Mouse (Mus musculus) embryonic fibroblast, embryonic 13.5 days (primary cell): Measurements from ENCODE around the gene Pde4dip. TPM values are rescaled to one million over a fixed set of nuclear protein-coding genes. Genes with fewer than 3 reads are reported as not detected.
A peak's percentile ranks its signal among the peaks of the same experiment; 100 is the strongest.

Source experiments
- H3K27ac ChIP-seq: 2 replicates; pipeline ENCODE4 v1.5.1; 2012; ENCODE audit warnings: low read length, control low read depth, inconsistent platforms; ENCODE audit not compliant: insufficient read depth
- H3K4me1 ChIP-seq: 2 replicates; pipeline ENCODE4 v1.6.1; 2011; ENCODE audit warnings: low read length; ENCODE audit not compliant: control insufficient read depth, insufficient read depth
- H3K4me3 ChIP-seq: 2 replicates; pipeline ENCODE4 v1.5.1; 2011; ENCODE audit warnings: mild to moderate bottlenecking, control low read depth, low read length; ENCODE audit not compliant: insufficient read depth
- CTCF ChIP-seq: IDR thresholded peaks from 2 replicates; pipeline ENCODE4 v1.5.1; 2011; ENCODE audit warnings: mild to moderate bottlenecking, control low read depth, low read length, moderate library complexity, borderline replicate concordance; ENCODE audit not compliant: insufficient read depth
- POLR2A ChIP-seq: IDR thresholded peaks from 2 replicates; pipeline ENCODE4 v1.6.1; 2011; ENCODE audit warnings: low read depth, mild to moderate bottlenecking, control low read depth, low read length, moderate library complexity
- polyA plus RNA-seq: library from polyadenylated mRNA; stranded (reverse); fragments of >200 nt; gene quantifications from 2 replicates; pipeline ENCODE4 v1.2.4, GENCODE M21; 2011; ENCODE audit warnings: low read depth; ENCODE audit not compliant: missing spikeins, insufficient read length

Pde4dip gene
- polyA plus RNA-seq, 1 experiment: 43.1 TPM

- no peak overlapping the region for H3K4me3 ChIP-seq
- no peak overlapping the region for H3K27ac ChIP-seq
- no peak for TF ChIP-seq CTCF
- TF ChIP-seq POLR2A: no peak
- no peaks in the 10 kb centered on the region for H3K4me1 ChIP-seq
Observed at GRCm38 (mm10) chr3:97868733-97869132, 19.8 kb downstream of the Pde4dip start.

GRCm38 (mm10) chr3:97868024-97868689 is 20.4 kb downstream of the Pde4dip start:
- H3K4me1 ChIP-seq: no peaks in the 10 kb centered on the region
- TF ChIP-seq CTCF (no peak), POLR2A (peak; percentile 70)
- no peak overlapping the region for H3K27ac ChIP-seq
- H3K4me3 ChIP-seq: peak overlapping the region; percentile 56

- no peak for TF ChIP-seq CTCF
- TF ChIP-seq POLR2A: no peak
- no peak overlapping the region for H3K27ac ChIP-seq
Observed at GRCm38 (mm10) chr3:97867221-97868023, 21.1 kb downstream of the Pde4dip start.

GRCm38 (mm10) chr3:97866696-97867095 is 21.8 kb downstream of the Pde4dip start:
- Histone ChIP-seq H3K27ac (no peak overlapping the region), H3K4me1 (no peaks in the 10 kb centered on the region), H3K4me3 (no peak overlapping the region)
- TF ChIP-seq CTCF (no peak), POLR2A (no peak)

More at GRCm38 (mm10) chr3:97867221-97868023, 21.1 kb downstream of the Pde4dip start:
- H3K4me1 ChIP-seq: no peaks in the 10 kb centered on the region
- peak overlapping the region; percentile 56 for H3K4me3 ChIP-seq

- no peaks in the 10 kb centered on the region for H3K4me1 ChIP-seq
- no peak overlapping the region for H3K4me3 ChIP-seq
- H3K27ac ChIP-seq: no peak overlapping the region
- TF ChIP-seq POLR2A (no peak), CTCF (no peak)
Observed at GRCm38 (mm10) chr3:97860820-97861451, 27.6 kb downstream of the Pde4dip start.

- Histone ChIP-seq H3K27ac (no peak overlapping the region), H3K4me3 (no peak overlapping the region), H3K4me1 (no peaks in the 10 kb centered on the region)
- TF ChIP-seq CTCF (no peak), POLR2A (no peak)
Observed at GRCm38 (mm10) chr3:97859400-97859799, 29.1 kb downstream of the Pde4dip start.

- TF ChIP-seq CTCF (no peak), POLR2A (no peak)
- Histone ChIP-seq H3K4me3 (no peak overlapping the region), H3K27ac (no peak overlapping the region), H3K4me1 (no peaks in the 10 kb centered on the region)
Observed at GRCm38 (mm10) chr3:97854575-97855384, 33.7 kb downstream of the Pde4dip start.

GRCm38 (mm10) chr3:97851803-97852202 is 36.7 kb downstream of the Pde4dip start:
- Histone ChIP-seq H3K27ac (no peak overlapping the region), H3K4me1 (no peaks in the 10 kb centered on the region)
- no peak for TF ChIP-seq POLR2A
- no peak for TF ChIP-seq CTCF

GRCm38 (mm10) chr3:97847626-97848025 is 40.9 kb downstream of the Pde4dip start:
- no peaks in the 10 kb centered on the region for H3K4me1 ChIP-seq
- H3K4me3 ChIP-seq: no peak overlapping the region
- no peak overlapping the region for H3K27ac ChIP-seq
- TF ChIP-seq POLR2A (no peak), CTCF (no peak)

More at GRCm38 (mm10) chr3:97851803-97852202, 36.7 kb downstream of the Pde4dip start:
- no peak overlapping the region for H3K4me3 ChIP-seq
